Mouse (Mus musculus) neural tube, embryonic 11.5 days (tissue): ENCODE measurements around the gene Jsrp1. TPM values are rescaled to one million over a fixed set of nuclear protein-coding genes. Genes with fewer than 3 reads are reported as not detected.

Experiments
- ATAC-seq: fragments of 200-750 bp; cut with Nextera tagmentation; 2 replicates; pipeline ENCODE4 v1.8.0; 2017; ENCODE audit warnings: moderate number of reproducible peaks, mild to moderate bottlenecking, moderate TSS enrichment, moderate library complexity; ENCODE audit not compliant: insufficient read depth, low FRiP score, low TSS enrichment
- DNase-seq: peaks from one replicate; pipeline ENCODE4 v3.0.0-alpha.2; 2015; ENCODE audit warnings: low spot score
- H3K27ac ChIP-seq: fragments of 300-500 bp; sonication (generic); 2 replicates; pipeline ENCODE4 v1.5.1; 2014; ENCODE audit warnings: low read depth, mild to moderate bottlenecking, low read length
- H3K27me3 ChIP-seq: fragments of 300-500 bp; sonication (generic); 2 replicates; pipeline ENCODE4 v1.6.1; 2014; ENCODE audit warnings: mild to moderate bottlenecking, low read length, mixed read lengths; ENCODE audit not compliant: control insufficient read depth, insufficient read depth
- H3K36me3 ChIP-seq: fragments of 300-500 bp; sonication (generic); 2 replicates; pipeline ENCODE4 v1.6.1; 2014; ENCODE audit warnings: mild to moderate bottlenecking, low read length, moderate library complexity, mixed read lengths; ENCODE audit not compliant: control insufficient read depth, insufficient read depth
- H3K4me1 ChIP-seq: fragments of 300-500 bp; sonication (generic); 2 replicates; pipeline ENCODE4 v1.6.1; 2014; ENCODE audit warnings: low read length, mixed read lengths; ENCODE audit not compliant: control insufficient read depth, insufficient read depth
- H3K4me2 ChIP-seq: fragments of 300-500 bp; sonication (generic); 2 replicates; pipeline ENCODE4 v1.6.1; 2014; ENCODE audit warnings: low read depth, mild to moderate bottlenecking, moderate library complexity
- H3K4me3 ChIP-seq: fragments of 300-500 bp; sonication (generic); 2 replicates; pipeline ENCODE4 v1.5.1; 2014; ENCODE audit warnings: low read depth, low read length
- H3K9ac ChIP-seq: fragments of 300-500 bp; sonication (generic); 2 replicates; pipeline ENCODE4 v1.6.1; 2014; ENCODE audit warnings: mild to moderate bottlenecking, low read length
- H3K9me3 ChIP-seq: fragments of 300-500 bp; sonication (generic); 2 replicates; pipeline ENCODE4 v1.6.1; 2016; ENCODE audit warnings: low read length; ENCODE audit not compliant: control insufficient read depth
- WGBS: fragments of 180-500 bp; shearing (Covaris S2); extraction: QIAGEN DNeasy Blood & Tissue Kit; methylation state at CpG from one replicate; pipeline ENCODE4 v1.1.7; 2014; 5-methylcytosine and 5-hydroxymethylcytosine counted together
- polyA plus RNA-seq: library from polyadenylated mRNA; unstranded; fragments of >200 nt; fragmentation: Nextera tagmentation; extraction: Ambion mirVana; gene quantifications from 2 replicates; pipeline ENCODE4 v1.2.1, GENCODE M21; 2014

Jsrp1 gene
- polyA plus RNA-seq, 1 experiment from 2014 or later: 1.9 TPM

DNA sequence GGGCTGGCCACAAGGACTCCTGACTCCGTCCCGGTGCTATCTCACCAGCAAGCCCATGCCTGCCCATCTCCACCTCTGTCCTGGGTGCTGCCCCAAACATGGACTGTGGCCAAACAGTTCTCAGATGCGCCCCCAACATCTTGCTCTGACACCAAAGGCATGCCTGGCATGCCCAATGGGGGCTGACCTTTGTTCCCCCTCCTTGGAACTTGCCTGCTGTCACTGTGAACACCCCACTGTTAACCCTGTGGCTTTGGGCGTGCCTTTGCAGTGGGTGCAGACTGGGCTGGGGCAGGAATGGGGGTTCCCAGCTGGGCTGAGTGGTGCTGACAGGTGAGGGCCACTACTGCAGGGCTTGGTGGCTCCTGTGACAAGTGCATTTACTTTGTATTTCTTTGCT, 19.5 kb downstream of the Jsrp1 start:
- no peak for DNase-seq
- H3K9me3 ChIP-seq: no peaks in the 10 kb centered on the region
- H3K4me1 ChIP-seq: peaks cover 10% of the 10 kb centered on the region
- H3K36me3 ChIP-seq: peaks cover 31% of the 10 kb centered on the region
- no peak overlapping the region for H3K9ac ChIP-seq
- WGBS: 89% methylated on average over 4 of the region's 4 CpGs
- H3K4me3 ChIP-seq: no peak overlapping the region; the same call in 1 of the 2 replicates
- no peak overlapping the region for H3K4me2 ChIP-seq
- no peaks in the 10 kb centered on the region for H3K27me3 ChIP-seq
- no peak overlapping the region for H3K27ac ChIP-seq
- no peak for ATAC-seq

GRCm38 (mm10) chr10:80793033-80793784, 20.1 kb downstream of the Jsrp1 start:
- 92% methylated on average over 13 of the region's 13 CpGs for WGBS
- no peak overlapping the region for H3K4me3 ChIP-seq
- no peak for ATAC-seq
- no peak overlapping the region for H3K27ac ChIP-seq
- no peak for DNase-seq
- H3K27me3 ChIP-seq: no peaks in the 10 kb centered on the region
- H3K4me2 ChIP-seq: no peak overlapping the region
- no peaks in the 10 kb centered on the region for H3K9me3 ChIP-seq
- no peak overlapping the region for H3K9ac ChIP-seq
- peaks cover 34% of the 10 kb centered on the region for H3K36me3 ChIP-seq
- H3K4me1 ChIP-seq: peaks cover 10% of the 10 kb centered on the region

DNA sequence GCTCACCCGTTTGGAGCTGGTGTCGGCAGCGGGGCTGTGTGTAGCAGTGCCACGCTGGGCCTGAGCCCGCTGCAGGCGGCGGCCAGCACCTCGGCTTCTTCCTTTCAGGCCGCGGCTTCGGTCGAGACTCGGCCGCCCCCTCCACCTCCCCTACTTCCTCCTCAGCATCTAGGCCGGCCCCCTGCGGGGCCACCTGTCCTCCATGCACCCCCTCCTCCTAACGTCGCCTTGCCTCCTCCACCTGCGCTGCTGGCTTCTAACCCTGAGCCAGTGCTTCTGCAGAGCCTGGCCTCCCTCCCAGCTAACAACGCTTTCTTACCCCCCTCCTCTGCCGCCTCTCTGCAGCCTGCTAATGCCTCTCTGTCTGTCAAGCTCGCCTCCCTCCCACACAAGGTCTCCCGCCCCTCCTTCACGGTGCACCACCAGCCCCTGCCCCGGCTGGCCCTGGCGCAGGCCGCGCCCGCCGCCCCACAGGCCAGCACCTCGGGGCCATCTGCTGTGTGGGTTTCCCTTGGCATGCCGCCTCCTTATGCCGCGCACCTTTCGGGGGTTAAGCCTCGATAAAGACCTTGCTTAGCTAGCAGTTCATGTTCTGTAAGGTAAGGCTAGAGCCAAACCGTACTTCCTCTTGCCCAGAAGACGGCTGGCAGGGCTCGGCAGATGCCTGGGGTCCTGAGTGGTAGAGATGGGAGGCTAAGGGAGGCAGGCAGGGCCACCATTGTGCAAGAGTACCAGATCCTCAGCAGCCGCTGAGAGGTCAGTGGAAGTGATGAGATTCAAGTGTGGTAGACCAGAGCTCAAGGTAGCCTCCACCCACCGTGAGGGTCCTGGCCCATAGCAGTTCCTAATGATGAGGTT, 20.9 kb downstream of the Jsrp1 start:
- Histone ChIP-seq H3K9ac (no peak overlapping the region), H3K4me3 (no peak overlapping the region), H3K4me1 (peaks cover 10% of the 10 kb centered on the region), H3K36me3 (peaks cover 38% of the 10 kb centered on the region), H3K4me2 (no peak overlapping the region), H3K27ac (no peak overlapping the region), H3K27me3 (no peaks in the 10 kb centered on the region), H3K9me3 (no peaks in the 10 kb centered on the region)
- ATAC-seq (no peak), DNase-seq (no peak)
- 76% methylated on average over 41 of the region's 41 CpGs for WGBS

GRCm38 (mm10) chr10:80791476-80792174, 21.7 kb downstream of the Jsrp1 start:
- H3K36me3 ChIP-seq: peaks cover 40% of the 10 kb centered on the region
- no peak overlapping the region for H3K4me3 ChIP-seq
- no peaks in the 10 kb centered on the region for H3K9me3 ChIP-seq
- no peak overlapping the region for H3K4me2 ChIP-seq
- no peaks in the 10 kb centered on the region for H3K27me3 ChIP-seq
- DNase-seq (no peak), ATAC-seq (no peak)
- WGBS: 83% methylated on average over 33 of the region's 33 CpGs
- H3K27ac ChIP-seq: no peak overlapping the region
- peaks cover 2% of the 10 kb centered on the region for H3K4me1 ChIP-seq
- no peak overlapping the region for H3K9ac ChIP-seq

- no peaks in the 10 kb centered on the region for H3K4me1 ChIP-seq
- no peaks in the 10 kb centered on the region for H3K27me3 ChIP-seq
- peaks cover 46% of the 10 kb centered on the region for H3K36me3 ChIP-seq
- H3K4me3 ChIP-seq: no peak overlapping the region
- H3K27ac ChIP-seq: no peak overlapping the region
- WGBS: 92% methylated on average over 18 of the region's 19 CpGs
- H3K9ac ChIP-seq: no peak overlapping the region
- H3K4me2 ChIP-seq: no peak overlapping the region
- ATAC-seq (no peak), DNase-seq (no peak)
- no peaks in the 10 kb centered on the region for H3K9me3 ChIP-seq
These were observed 22.4 kb downstream of the Jsrp1 start for GRCm38 (mm10) chr10:80790761-80791404.

DNA sequence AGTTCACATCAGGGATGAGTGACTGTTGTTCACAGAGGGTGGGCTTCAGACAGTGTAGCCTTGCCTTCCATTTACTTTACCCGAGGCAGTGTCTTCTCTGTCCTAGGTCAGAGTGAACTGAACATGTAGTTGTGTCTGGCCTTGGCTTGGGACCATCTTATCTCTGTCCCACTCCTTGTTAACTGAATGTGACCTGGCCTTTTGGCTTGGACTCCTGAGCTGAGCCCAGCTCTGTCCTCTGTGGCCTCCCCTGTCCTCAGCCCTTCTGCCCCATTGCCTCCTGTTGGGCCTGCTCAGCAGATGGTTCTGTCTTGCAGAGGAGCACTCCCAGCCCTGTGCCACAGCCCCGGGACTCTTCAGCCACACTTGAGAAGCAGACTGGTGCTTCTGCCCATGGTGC, 25.8 kb downstream of the Jsrp1 start:
- Histone ChIP-seq H3K27me3 (no peaks in the 10 kb centered on the region), H3K36me3 (peaks cover 64% of the 10 kb centered on the region), H3K4me1 (no peaks in the 10 kb centered on the region), H3K9me3 (no peaks in the 10 kb centered on the region), H3K4me3 (no peak overlapping the region), H3K9ac (no peak overlapping the region), H3K27ac (no peak overlapping the region), H3K4me2 (no peak overlapping the region)
- 84% methylated on average over 2 of the region's 2 CpGs for WGBS
- DNase-seq (no peak), ATAC-seq (no peak)

DNA sequence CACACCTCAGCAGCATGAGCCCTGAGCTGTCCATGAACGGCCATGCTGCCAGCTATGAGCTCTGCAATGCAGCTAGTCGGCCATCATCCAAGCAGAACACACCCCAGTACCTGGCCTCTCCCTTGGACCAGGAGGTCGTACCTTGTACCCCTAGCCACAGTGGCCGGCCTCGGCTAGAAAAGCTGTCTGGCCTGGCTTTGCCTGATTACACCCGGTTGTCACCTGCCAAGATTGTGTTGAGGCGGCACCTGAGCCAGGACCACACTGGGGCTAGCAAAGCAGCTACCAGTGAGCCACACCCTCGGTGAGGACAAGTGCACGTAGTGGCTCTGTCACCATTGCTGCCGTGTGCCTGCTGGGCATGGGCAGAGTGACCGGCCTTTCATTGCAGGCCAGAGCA, 27.3 kb downstream of the Jsrp1 start:
- H3K9me3 ChIP-seq: no peaks in the 10 kb centered on the region
- no peak overlapping the region for H3K27ac ChIP-seq
- H3K36me3 ChIP-seq: peaks cover 68% of the 10 kb centered on the region
- H3K9ac ChIP-seq: no peak overlapping the region
- no peak overlapping the region for H3K4me3 ChIP-seq
- H3K27me3 ChIP-seq: no peaks in the 10 kb centered on the region
- DNase-seq (no peak), ATAC-seq (no peak)
- H3K4me1 ChIP-seq: no peaks in the 10 kb centered on the region
- H3K4me2 ChIP-seq: no peak overlapping the region
- WGBS: 95% methylated on average over 11 of the region's 11 CpGs

- no peak overlapping the region for H3K9ac ChIP-seq
- no peak for DNase-seq
- peaks cover 64% of the 10 kb centered on the region for H3K36me3 ChIP-seq
These were observed 28.4 kb downstream of the Jsrp1 start for GRCm38 (mm10) chr10:80784871-80785270.

More at GRCm38 (mm10) chr10:80784871-80785270, 28.4 kb downstream of the Jsrp1 start:
- no peak overlapping the region for H3K4me2 ChIP-seq
- H3K27me3 ChIP-seq: no peaks in the 10 kb centered on the region
- 85% methylated on average over 12 of the region's 12 CpGs for WGBS
- no peaks in the 10 kb centered on the region for H3K9me3 ChIP-seq
- H3K4me1 ChIP-seq: no peaks in the 10 kb centered on the region
- no peak for ATAC-seq
- no peak overlapping the region for H3K4me3 ChIP-seq
- no peak overlapping the region for H3K27ac ChIP-seq
